ENCODE assay signal across 8 mouse cellular contexts in the genomic region with DNA sequence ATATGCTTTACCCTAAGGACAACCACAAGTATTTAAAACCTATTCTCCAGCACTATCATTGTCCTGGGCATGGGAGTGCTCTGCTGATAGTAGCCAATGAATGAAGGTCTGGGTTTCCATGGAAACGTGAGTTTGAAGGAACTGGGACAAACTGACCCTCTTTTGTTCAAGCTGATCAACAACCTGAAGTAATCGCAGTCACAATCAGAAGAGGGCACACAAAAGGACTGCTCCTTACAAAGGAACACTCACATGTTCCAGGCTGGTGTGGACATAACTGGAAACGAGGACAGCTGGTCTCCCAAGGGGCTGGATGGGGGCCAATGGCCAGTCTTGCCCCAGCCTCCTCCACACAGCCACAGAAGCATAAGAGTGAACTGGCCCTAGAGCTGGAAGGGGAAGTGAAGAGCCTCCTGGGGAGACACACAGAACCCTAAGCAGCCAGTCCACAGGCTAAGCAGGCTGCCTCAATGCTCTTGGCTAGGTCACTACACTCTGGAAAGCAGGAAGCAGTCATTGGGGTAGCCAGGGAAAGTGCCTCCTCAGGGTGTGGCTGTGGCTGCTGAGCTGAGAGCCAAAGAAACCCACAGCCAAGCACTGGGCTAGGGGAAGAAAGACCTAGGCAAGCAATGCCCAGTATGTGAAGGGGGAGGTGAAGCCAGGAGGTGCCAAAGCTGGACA. TPM values are rescaled to one million over a fixed set of nuclear protein-coding genes. Genes with fewer than 3 reads are reported as not detected.
DNase-seq lines count a peak whose midpoint lies in the region.

No protein-coding gene starts in this region.

- peaks cover 42% of the 10 kb centered on the region for H3K4me1 ChIP-seq in midbrain, embryonic 10.5 days

- H3K27me3 ChIP-seq in midbrain, embryonic 10.5 days (ENCODE audit: low read depth, poor library complexity, severe bottlenecking), result no peaks in the 10 kb centered on the region

- no peak overlapping the region for H3K4me3 ChIP-seq in midbrain, embryonic 10.5 days

- no peaks in the 10 kb centered on the region for H3K36me3 ChIP-seq in midbrain, embryonic 10.5 days

- peaks cover 9% of the 10 kb centered on the region for H3K9me3 ChIP-seq in midbrain, embryonic 10.5 days (replicated peaks)

- H3K27ac ChIP-seq in midbrain, embryonic 10.5 days (replicated peaks), result peak overlapping the region; percentile 89

- 18% methylated on average over 3 of the region's 3 CpGs for WGBS in midbrain, embryonic 10.5 days

- peak; percentile 57 for DNase-seq in ovary, postnatal 36 days (ENCODE audit: low spot score)
- DNase-seq in ovary, postnatal 14 days (ENCODE audit: low spot score), result no peak
- DNase-seq in embryo, embryonic 10.5 days (ENCODE audit: low spot score), result peak; percentile 80
- DNase-seq in heart, adult 8-10 months (ENCODE audit: low spot score), result peak; percentile 65
- DNase-seq in kidney, adult 18-20 months, result peak; percentile 40
- peak; percentile 65 for DNase-seq in midbrain, embryonic 10.5 days (ENCODE audit: low spot score)
- DNase-seq in yolk sac, embryonic 10.5 days (ENCODE audit: low spot score), result peak; percentile 28
- no peak for DNase-seq in left cerebral cortex, adult 18-20 months (ENCODE audit: low spot score in 2 of 2)

RNA-seq across cellular contexts. Expression of a gene that starts 14.0 kb away (rescaled TPM):
- 10 to 100 TPM; 44.4 to 62.9 (median 52.5) TPM for total RNA-seq in heart, adult 8-10 months (2022)
- 0.95 and 1.1 TPM in 2 replicates for polyA plus RNA-seq in midbrain, embryonic 10.5 days (2016; fragmentation: Nextera tagmentation; extraction: Ambion mirVana)
- total RNA-seq in left cerebral cortex, adult 18-20 months (2021), result 1 to 10 TPM; 9.1 to 9.6 TPM

Comparison
In these comparisons a context has a peak if more than half of its experiments do, and no peak if none do; other contexts are left out.
1. DNase-seq: peak in ovary, postnatal 36 days (single experiment), embryo, embryonic 10.5 days (single experiment), heart, adult 8-10 months (single experiment), kidney, adult 18-20 months (single experiment), midbrain, embryonic 10.5 days (single experiment) and yolk sac, embryonic 10.5 days (single experiment); none in ovary, postnatal 14 days (single experiment) and left cerebral cortex, adult 18-20 months (0 of 2).
2. RNA of a gene that starts 14.0 kb away (total RNA-seq): 44.4 to 62.9 TPM in heart, adult 8-10 months; 9.1 to 9.6 TPM in left cerebral cortex, adult 18-20 months; every median in the first group is over 4 times any median in the second.